Mouse (Mus musculus): ENCODE measurements around the gene Flrt3.

- TF ChIP-seq CTCF (IDR thresholded peaks at IDR 0.05), result no peak
- no peak for TF ChIP-seq EP300 (IDR thresholded peaks at IDR 0.05)
Measured at GRCm38 (mm10) chr2:140653978-140654377, 17.3 kb downstream of the Flrt3 start.

Data from lung, postnatal 0 days (tissue).